Mouse (Mus musculus) kidney, adult 11 months (tissue): Measurements from ENCODE around the gene Mrap2.
A peak's percentile ranks its signal among the peaks of the same experiment; 100 is the strongest.
"Not testable (repeated sequence)": the region's sequence is repeated elsewhere in the genome, so short reads cannot be mapped to it uniquely, and the experiment has no call there.

Experiments
- DNase-seq: peaks from one replicate; pipeline ENCODE4 v3.0.0; 2022

Mrap2 gene

GRCm38 (mm10) chr9:87144106-87144505 lies at the start of gene Mrap2:
TSS of gene Mrap2 (plus strand) at chr9:87144306.
- peak; percentile 11 for DNase-seq

GRCm38 (mm10) chr9:87097989-87098388 lies 46.1 kb upstream of the Mrap2 start:
- DNase-seq: peak; percentile 17

- DNase-seq: no peak
These were observed 29.1 kb upstream of the Mrap2 start for GRCm38 (mm10) chr9:87115019-87115418.

- no peak for DNase-seq
These were observed 28.6 kb upstream of the Mrap2 start for GRCm38 (mm10) chr9:87115456-87115931.

DNA sequence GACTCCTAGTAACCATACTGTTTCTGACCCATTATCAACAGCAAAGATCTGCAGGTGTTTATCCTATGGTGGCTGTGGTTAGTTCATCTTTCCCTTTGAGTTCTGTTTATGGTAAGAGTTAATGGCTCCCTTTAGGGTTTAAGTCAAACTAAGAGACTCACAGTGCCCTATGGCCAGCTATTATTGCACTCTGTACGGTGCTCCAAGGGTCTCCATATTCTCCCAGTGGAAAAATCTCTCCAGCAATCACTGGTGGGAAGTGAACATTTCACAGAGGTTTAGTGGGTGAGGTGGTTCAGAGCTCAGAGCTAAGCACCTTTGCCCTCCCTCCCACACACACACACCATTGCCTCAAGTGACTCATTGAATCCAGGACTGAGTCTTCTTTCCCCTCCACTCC lies 28.1 kb upstream of the Mrap2 start:
- DNase-seq: no peak

- no peak for DNase-seq
These were observed 25.1 kb upstream of the Mrap2 start for GRCm38 (mm10) chr9:87118996-87119395.

- no peak for DNase-seq
These were observed 22.1 kb upstream of the Mrap2 start for GRCm38 (mm10) chr9:87121956-87122493.

DNA sequence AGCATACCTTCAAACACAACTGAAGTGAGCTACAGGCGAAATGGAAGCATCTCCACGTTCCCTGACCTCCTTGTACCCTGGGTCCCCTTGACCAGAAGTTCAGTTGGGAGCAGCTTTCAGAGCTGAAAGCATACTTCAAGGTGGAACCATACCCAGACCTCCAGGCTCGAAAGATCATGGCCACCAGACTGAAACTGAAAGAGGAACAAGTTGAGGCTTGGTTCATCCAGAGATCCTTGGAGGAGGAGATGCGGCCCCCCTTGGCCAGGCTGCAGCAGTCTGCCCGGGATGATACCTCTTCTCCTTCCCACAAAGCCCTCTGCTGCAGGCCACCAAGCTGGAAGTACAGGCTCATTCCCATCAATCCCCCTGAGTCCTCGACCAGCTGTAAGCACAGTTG lies 17.1 kb upstream of the Mrap2 start:
- not testable (repeated sequence) for DNase-seq

- DNase-seq: no peak
These were observed 8.1 kb upstream of the Mrap2 start for GRCm38 (mm10) chr9:87135765-87136558.

GRCm38 (mm10) chr9:87143076-87143475 lies 1.0 kb upstream of the Mrap2 start:
- no peak for DNase-seq

DNA sequence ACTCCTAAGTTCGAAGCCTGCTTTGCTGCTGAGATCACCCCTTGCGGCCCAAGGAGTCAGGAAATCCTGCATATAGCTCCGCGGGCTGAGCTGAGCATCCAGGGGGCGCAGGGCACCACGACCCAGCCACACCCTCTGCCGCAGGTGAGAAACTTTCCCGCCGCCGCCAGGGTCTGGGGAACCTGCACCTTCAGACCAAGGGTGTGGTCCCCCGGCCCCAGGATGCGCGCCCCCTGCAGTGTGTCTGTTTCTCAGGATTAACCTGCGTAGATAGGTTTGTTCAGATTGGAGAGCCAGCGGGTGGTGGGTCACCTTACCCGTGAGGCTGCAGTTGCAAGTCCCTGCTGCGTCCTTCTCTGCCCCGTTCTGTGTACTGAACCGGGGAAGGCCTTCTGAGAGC lies 426 bp downstream of the Mrap2 start:
- no peak for DNase-seq

GRCm38 (mm10) chr9:87145180-87145579 lies 1.1 kb downstream of the Mrap2 start:
- no peak for DNase-seq

DNA sequence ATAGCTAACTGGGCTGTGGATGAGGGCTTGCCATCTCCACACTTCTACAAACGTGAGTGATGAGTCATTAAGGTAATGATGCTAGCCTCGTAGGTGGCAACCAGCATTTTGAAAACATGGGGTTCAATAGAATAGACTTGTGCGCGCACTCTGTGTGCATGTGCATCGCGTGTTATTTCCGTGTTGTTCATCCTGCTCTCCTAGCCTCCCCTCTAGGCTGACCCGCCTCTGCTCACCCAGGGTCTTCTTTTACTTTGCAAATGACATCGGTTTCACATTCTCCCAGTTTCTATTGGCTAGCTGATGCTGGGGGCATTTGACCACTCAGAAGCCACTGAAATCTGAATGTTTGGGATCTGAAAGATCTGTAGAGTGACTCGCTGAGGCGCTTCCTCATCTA lies 1.6 kb downstream of the Mrap2 start:
- no peak for DNase-seq

- no peak for DNase-seq
These were observed 2.3 kb downstream of the Mrap2 start for GRCm38 (mm10) chr9:87146400-87146799.

DNA sequence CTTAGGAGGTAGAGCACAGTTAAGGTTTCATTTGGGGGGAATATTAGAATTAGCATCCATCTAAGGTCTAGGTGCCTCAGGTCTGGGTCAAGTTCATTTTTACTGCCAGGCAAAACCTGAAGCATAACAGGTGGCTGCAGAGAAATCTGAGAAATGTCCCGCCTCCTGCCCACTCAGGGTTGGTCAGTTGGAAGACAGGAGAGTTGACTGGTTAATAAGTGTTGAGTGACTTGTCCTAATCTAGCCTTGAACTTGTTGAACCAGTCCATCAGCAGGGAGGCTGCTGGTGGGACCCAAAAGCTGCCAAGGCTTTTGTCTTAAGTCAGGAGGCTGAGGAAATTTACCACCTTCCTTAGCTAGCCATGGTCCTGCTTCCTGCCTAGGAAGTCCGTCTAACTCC lies 3.8 kb downstream of the Mrap2 start:
- peak; percentile 14 for DNase-seq

- DNase-seq: no peak
These were observed 8.7 kb downstream of the Mrap2 start for GRCm38 (mm10) chr9:87152641-87153325.

GRCm38 (mm10) chr9:87162559-87162958 lies 18.5 kb downstream of the Mrap2 start:
- no peak for DNase-seq

GRCm38 (mm10) chr9:87167001-87167830 lies 23.1 kb downstream of the Mrap2 start:
- DNase-seq: no peak

GRCm38 (mm10) chr9:87168051-87168450 lies 23.9 kb downstream of the Mrap2 start:
- no peak for DNase-seq

DNA sequence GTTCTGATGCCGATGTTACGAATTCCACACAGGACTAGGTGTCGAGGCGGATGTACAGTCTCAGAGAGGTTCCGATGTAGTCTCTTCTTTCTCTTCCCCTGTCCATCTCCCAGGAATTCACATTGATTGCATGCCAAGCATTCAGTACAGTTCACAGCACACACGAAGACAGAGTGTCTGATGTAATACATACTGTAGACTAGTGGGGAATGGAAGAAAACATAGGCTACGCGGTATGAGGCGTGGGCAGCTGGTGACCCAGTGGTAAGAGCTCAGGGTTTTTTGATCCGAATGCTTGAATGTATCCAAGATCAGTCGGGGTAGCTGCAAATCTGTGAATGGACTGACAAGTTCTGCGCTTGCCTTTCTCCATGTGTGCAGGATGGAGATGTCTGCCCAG lies 25.0 kb downstream of the Mrap2 start:
- no peak for DNase-seq

- no peak for DNase-seq
These were observed 26.8 kb downstream of the Mrap2 start for GRCm38 (mm10) chr9:87170891-87171290.

- DNase-seq: no peak
These were observed 27.4 kb downstream of the Mrap2 start for GRCm38 (mm10) chr9:87171517-87171916.

GRCm38 (mm10) chr9:87178534-87178933 lies 34.4 kb downstream of the Mrap2 start:
- no peak for DNase-seq
